Comparison of ENCODE assay signal across 14 mouse cellular contexts in the genomic region with DNA sequence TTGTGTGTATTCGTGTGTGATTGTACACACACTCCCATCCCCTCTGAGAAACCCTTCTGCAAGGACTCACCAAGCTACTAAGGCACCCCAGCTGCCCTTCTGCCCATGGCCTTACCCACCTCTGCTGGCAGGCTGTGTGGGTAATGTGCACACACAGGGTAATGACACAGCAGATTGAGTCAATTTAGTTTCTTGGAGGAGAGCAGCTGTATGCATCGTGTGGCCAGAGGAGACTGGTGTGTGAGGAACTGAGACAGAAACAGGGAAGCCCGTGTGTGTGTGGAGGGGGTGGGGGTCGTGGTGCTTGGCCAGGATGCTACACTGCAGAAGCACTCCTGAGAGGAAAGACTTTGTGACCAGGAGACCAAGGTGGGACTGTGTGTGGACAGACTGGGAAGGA. TPM values are rescaled to one million over a fixed set of nuclear protein-coding genes. Genes with fewer than 3 reads are reported as not detected.
DNase-seq lines count a peak whose midpoint lies in the region; ATAC-seq lines count a peak whose summit lies in the region.
"Had no signal": no experiment of that assay in that cellular context is flagged by ENCODE, and none has a peak within 500 bp of the region (broad histone marks: within the 10 kb centered on the region; RNA-seq: fewer than 3 reads in every experiment).

No protein-coding gene starts in this region.

- WGBS in hindbrain, embryonic 13.5 days = 55% methylated on average over 4 of the region's 4 CpGs
- 74% methylated on average over 4 of the region's 4 CpGs for WGBS in hindbrain, embryonic 11.5 days

- no peaks in the 10 kb centered on the region for H3K9me3 ChIP-seq in hindbrain, embryonic 13.5 days
- H3K9me3 ChIP-seq in hindbrain, embryonic 11.5 days (ENCODE audit: control insufficient read depth, low read length) = no peaks in the 10 kb centered on the region
- H3K9me3 ChIP-seq in megakaryocyte, embryonic 14.5 days = no peaks in the 10 kb centered on the region
- H3K9me3 ChIP-seq: midbrain, embryonic 15.5 days had no signal

- H3K27ac ChIP-seq in hindbrain, embryonic 13.5 days = peak overlapping the region; percentile 70
- no peak overlapping the region for H3K27ac ChIP-seq in hindbrain, embryonic 11.5 days (ENCODE audit: low read depth, low read length)
- H3K27ac ChIP-seq: kidney, postnatal 0 days; midbrain, embryonic 15.5 days had no signal

- no peak overlapping the region for H3K4me3 ChIP-seq in hindbrain, embryonic 13.5 days
- H3K4me3 ChIP-seq in hindbrain, embryonic 11.5 days (ENCODE audit: low read depth, low read length) = no peak overlapping the region
- H3K4me3 ChIP-seq in megakaryocyte, embryonic 14.5 days (replicated peaks) = peak overlapping the region; percentile 39
- H3K4me3 ChIP-seq: erythroblast, embryonic 14.5 days; midbrain, embryonic 15.5 days had no signal

- no peak overlapping the region for H3K9ac ChIP-seq in hindbrain, embryonic 13.5 days
- no peak overlapping the region for H3K9ac ChIP-seq in hindbrain, embryonic 11.5 days (ENCODE audit: low read depth, low read length)
- H3K9ac ChIP-seq: midbrain, embryonic 15.5 days had no signal

- H3K36me3 ChIP-seq in hindbrain, embryonic 13.5 days = no peaks in the 10 kb centered on the region
- H3K36me3 ChIP-seq in hindbrain, embryonic 11.5 days (ENCODE audit: control insufficient read depth, insufficient read depth, low read length) = no peaks in the 10 kb centered on the region
- no peaks in the 10 kb centered on the region for H3K36me3 ChIP-seq in megakaryocyte, embryonic 14.5 days (replicated peaks; ENCODE audit: low read length)
- H3K36me3 ChIP-seq: midbrain, embryonic 15.5 days had no signal

- no peak for DNase-seq in hindbrain, embryonic 11.5 days (ENCODE audit: low spot score)
- peak; percentile 49 for DNase-seq in c-Kit-negative CD71-positive TER-119-positive erythroid progenitor cells, embryonic 14.5 days (ENCODE audit: low read depth, low spot score)
- DNase-seq in liver = peak; percentile 64
- DNase-seq in kidney, postnatal 36 days = no peak
- no peak for DNase-seq in left cerebral cortex, postnatal 4 days
- DNase-seq: adrenal gland, postnatal 14 days; cerebellum, postnatal 10 days; lung, adult 2 months; lung, postnatal 4 days had no signal

- intact Hi-C loops in left cerebral cortex, postnatal 4 days (cut with DNase I) = loop anchor here (5.0 kb wide), 1 partner anchor 85 kb away; no protein-coding TSS in a partner anchor

- H3K27me3 ChIP-seq in hindbrain, embryonic 13.5 days = peaks cover 40% of the 10 kb centered on the region
- H3K27me3 ChIP-seq in hindbrain, embryonic 11.5 days (ENCODE audit: control insufficient read depth, insufficient read depth, low read length) = peaks cover 12% of the 10 kb centered on the region
- peaks cover 67% of the 10 kb centered on the region for H3K27me3 ChIP-seq in megakaryocyte, embryonic 14.5 days (replicated peaks)
- H3K27me3 ChIP-seq: midbrain, embryonic 15.5 days had no signal

- peaks cover 55% of the 10 kb centered on the region for H3K4me1 ChIP-seq in hindbrain, embryonic 13.5 days (replicated peaks)
- H3K4me1 ChIP-seq in hindbrain, embryonic 11.5 days (replicated peaks; ENCODE audit: control insufficient read depth, insufficient read depth, low read length) = no peaks in the 10 kb centered on the region
- peaks cover 48% of the 10 kb centered on the region for H3K4me1 ChIP-seq in megakaryocyte, embryonic 14.5 days

- no peak for ATAC-seq in hindbrain, embryonic 13.5 days (ENCODE audit: low FRiP score)
- no peak for ATAC-seq in hindbrain, embryonic 11.5 days (ENCODE audit: low FRiP score)
- ATAC-seq: midbrain, embryonic 15.5 days had no signal

- H3K4me2 ChIP-seq in hindbrain, embryonic 13.5 days = no peak overlapping the region
- H3K4me2 ChIP-seq in hindbrain, embryonic 11.5 days (replicated peaks; ENCODE audit: low read depth, low read length) = no peak overlapping the region
- H3K4me2 ChIP-seq: midbrain, embryonic 15.5 days had no signal

RNA-seq across cellular contexts. Expression of a gene that starts 27.0 kb away (rescaled TPM):
- polyA plus RNA-seq in hindbrain, embryonic 13.5 days (2015; fragmentation: Nextera tagmentation; extraction: Ambion mirVana) = 7.6 and 8.3 TPM in 2 replicates
- polyA plus RNA-seq in hindbrain, embryonic 11.5 days (2014; fragmentation: Nextera tagmentation; extraction: Ambion mirVana) = 2.0 and 4.2 TPM in 2 replicates
- polyA plus RNA-seq in megakaryocyte, embryonic 14.5 days (2012; ENCODE audit: insufficient read depth, low replicate concordance) = not detected in 2 replicates
- 10 to 100 TPM; 31.9 to 50.0 TPM for total RNA-seq in left cerebral cortex, postnatal 4 days (2021)
- polyA plus RNA-seq: erythroblast, embryonic 14.5 days had no signal

RNA-seq across cellular contexts. Expression of a gene that starts 32.0 kb away (rescaled TPM):
- polyA plus RNA-seq in hindbrain, embryonic 13.5 days (2015; fragmentation: Nextera tagmentation; extraction: Ambion mirVana) = 7.8 and 8.3 TPM in 2 replicates
- 1.6 and 1.9 TPM in 2 replicates for polyA plus RNA-seq in hindbrain, embryonic 11.5 days (2014; fragmentation: Nextera tagmentation; extraction: Ambion mirVana)
- not detected in 2 replicates for polyA plus RNA-seq in megakaryocyte, embryonic 14.5 days (2012; ENCODE audit: insufficient read depth, low replicate concordance)
- 1 to 10 TPM; 5.3 to 5.4 TPM for total RNA-seq in left cerebral cortex, postnatal 4 days (2021)
- polyA plus RNA-seq: erythroblast, embryonic 14.5 days had no signal

RNA-seq across cellular contexts. Expression of a gene that starts 34.3 kb away (rescaled TPM):
- 17.0 and 17.4 TPM in 2 replicates for polyA plus RNA-seq in hindbrain, embryonic 13.5 days (2015; fragmentation: Nextera tagmentation; extraction: Ambion mirVana)
- 9.7 and 10.8 TPM in 2 replicates for polyA plus RNA-seq in hindbrain, embryonic 11.5 days (2014; fragmentation: Nextera tagmentation; extraction: Ambion mirVana)
- 8.1 TPM in 1 of 2 replicates, not detected in the other for polyA plus RNA-seq in megakaryocyte, embryonic 14.5 days (2012; ENCODE audit: insufficient read depth, low replicate concordance)
- total RNA-seq in left cerebral cortex, postnatal 4 days (2021) = 10 to 100 TPM; 15.9 to 18.1 TPM

Comparison
In these comparisons a context has a peak if more than half of its experiments do, and no peak if none do; other contexts are left out.
1. DNase-seq: peak in c-Kit-negative CD71-positive TER-119-positive erythroid progenitor cells, embryonic 14.5 days (single experiment) and liver (single experiment); none in hindbrain, embryonic 11.5 days (single experiment), kidney, postnatal 36 days (0 of 2) and left cerebral cortex, postnatal 4 days (single experiment).